Mouse (Mus musculus): ENCODE measurements around the gene Patz1.

Gene Patz1

DNA sequence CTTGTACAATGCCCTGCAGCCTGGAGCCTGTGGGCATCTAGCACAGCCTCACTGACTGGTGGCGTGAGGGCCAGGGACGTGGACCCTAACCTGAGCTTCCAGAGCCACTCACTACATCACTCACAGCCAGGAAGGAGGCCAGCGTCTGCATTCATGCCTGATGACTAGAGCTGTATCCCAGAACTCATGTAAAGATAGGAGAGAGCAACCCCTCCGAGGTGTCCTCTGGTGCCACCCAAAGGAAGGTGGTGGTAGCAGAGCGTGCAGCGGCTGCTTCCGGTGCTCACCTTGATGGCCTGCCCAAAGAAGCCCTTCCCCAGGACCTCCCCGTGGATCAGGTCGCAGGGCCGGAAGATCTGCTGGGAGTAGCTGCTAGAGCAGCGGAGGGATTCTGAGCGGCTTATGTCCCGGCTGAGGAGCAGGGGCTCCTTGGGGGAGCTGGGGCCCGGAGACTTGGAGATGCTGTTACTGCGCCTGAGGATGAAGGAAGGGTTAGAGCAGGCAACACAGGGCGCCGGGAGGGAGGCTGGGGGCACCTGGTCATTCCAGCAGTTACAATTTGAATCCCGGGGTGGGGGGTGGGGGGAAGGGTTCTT lies 64.4 kb downstream of the Patz1 start:
- DNase-seq (ENCODE audit: low read depth, low spot score), result peak; percentile 78
